Mouse (Mus musculus): ENCODE results near the gene 1700025B11Rik. TPM values are rescaled to one million over a fixed set of nuclear protein-coding genes. Genes with fewer than 3 reads are reported as not detected.
"Not testable (repeated sequence)": the region's sequence is repeated elsewhere in the genome, so short reads cannot be mapped to it uniquely, and the experiment has no call there.

1700025B11Rik gene
- polyA plus RNA-seq, 1 experiment from 2014 or later, result not detected

DNA sequence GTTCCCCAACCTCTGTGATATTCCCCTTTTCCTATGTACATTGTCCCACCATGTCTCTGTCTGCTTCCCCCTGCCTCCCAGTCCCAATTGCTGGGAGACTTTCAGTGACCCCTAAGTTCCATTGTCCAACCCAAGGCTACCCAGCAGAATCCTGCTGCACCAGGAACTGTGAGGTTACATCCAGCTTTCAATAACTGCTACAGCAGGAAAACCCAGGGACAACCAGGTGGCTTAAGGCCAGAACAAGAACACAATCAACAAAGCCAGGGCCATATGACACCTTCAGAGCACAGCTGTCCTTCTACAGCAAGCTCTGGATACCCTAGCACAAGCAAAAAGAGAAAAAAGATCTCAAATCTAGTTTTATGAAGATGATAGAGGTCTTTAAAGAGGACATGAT is 27.3 kb upstream of the 1700025B11Rik start:
- Histone ChIP-seq H3K36me3 (replicated peaks; ENCODE audit: insufficient read depth, low read length) (no peaks in the 10 kb centered on the region), H3K9ac (replicated peaks) (no peak overlapping the region), H3K4me1 (ENCODE audit: insufficient read depth) (no peaks in the 10 kb centered on the region), H3K4me2 (ENCODE audit: low read depth, low read length) (no peak overlapping the region), H3K9me3 (ENCODE audit: low read length) (no peaks in the 10 kb centered on the region), H3K4me3 (ENCODE audit: low read depth, low read length) (no peak overlapping the region), H3K27me3 (ENCODE audit: insufficient read depth, low read length) (no peaks in the 10 kb centered on the region), H3K27ac (ENCODE audit: low read depth) (no peak overlapping the region)
- no peak for DNase-seq
- no peak for ATAC-seq
- TF ChIP-seq EP300 (IDR thresholded peaks at IDR 0.05; ENCODE audit: low read depth) (no peak), CTCF (IDR thresholded peaks at IDR 0.05; ENCODE audit: low read depth) (no peak)

DNA sequence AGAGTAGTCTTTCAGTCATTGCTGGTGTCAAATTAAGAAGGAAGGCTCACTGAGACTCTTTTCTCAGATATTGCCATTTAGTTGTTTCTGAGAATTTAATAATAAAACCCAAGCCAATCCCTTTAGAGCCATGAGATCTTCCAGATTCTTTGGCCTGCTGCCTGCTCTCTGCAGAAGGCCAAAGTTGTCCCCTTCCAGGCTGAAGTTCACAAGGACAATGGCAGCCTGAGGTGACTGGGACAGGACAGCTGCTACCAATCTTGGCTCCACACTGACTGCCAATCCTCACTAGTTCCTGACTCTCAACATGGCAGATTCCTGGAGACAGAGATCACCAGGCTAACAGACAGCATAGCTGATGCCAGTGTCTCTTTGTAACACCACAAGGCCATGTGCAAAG is 25.3 kb upstream of the 1700025B11Rik start:
- Histone ChIP-seq H3K9ac (replicated peaks) (no peak overlapping the region), H3K9me3 (ENCODE audit: low read length) (no peaks in the 10 kb centered on the region), H3K4me3 (ENCODE audit: low read depth, low read length) (no peak overlapping the region), H3K27ac (ENCODE audit: low read depth) (no peak overlapping the region), H3K4me1 (ENCODE audit: insufficient read depth) (no peaks in the 10 kb centered on the region), H3K27me3 (ENCODE audit: insufficient read depth, low read length) (no peaks in the 10 kb centered on the region), H3K36me3 (replicated peaks; ENCODE audit: insufficient read depth, low read length) (no peaks in the 10 kb centered on the region), H3K4me2 (ENCODE audit: low read depth, low read length) (no peak overlapping the region)
- TF ChIP-seq CTCF (IDR thresholded peaks at IDR 0.05; ENCODE audit: low read depth) (no peak), EP300 (IDR thresholded peaks at IDR 0.05; ENCODE audit: low read depth) (no peak)
- DNase-seq, result no peak
- no peak for ATAC-seq

DNA sequence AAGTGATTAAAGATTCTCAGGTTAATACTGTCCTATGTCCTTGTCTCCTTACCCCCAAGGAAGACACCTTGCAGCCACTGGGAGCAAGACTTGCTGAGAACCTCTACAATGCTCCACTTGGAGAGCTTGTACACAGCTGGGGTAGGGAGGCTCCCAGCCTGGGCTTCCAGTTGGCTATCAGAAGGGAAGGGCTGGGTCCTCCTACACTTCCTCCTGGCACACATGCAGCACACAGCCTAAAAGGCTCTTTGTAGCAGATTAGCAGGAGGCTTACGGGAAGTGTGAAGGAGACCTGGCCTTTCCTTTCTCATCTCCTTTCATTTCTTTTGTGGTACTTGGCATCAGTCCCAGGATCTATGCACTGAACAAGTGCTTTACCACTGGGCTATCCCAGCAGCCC is 20.0 kb upstream of the 1700025B11Rik start:
- DNase-seq, result no peak
- H3K4me3 ChIP-seq (ENCODE audit: low read depth, low read length), result no peak overlapping the region
- no peak overlapping the region for H3K9ac ChIP-seq (replicated peaks)
- no peaks in the 10 kb centered on the region for H3K4me1 ChIP-seq (ENCODE audit: insufficient read depth)
- ATAC-seq, result no peak
- 45% methylated on average over 1 of the region's 1 CpGs for WGBS (ENCODE audit: insufficient replicate concordance)
- no peak overlapping the region for H3K4me2 ChIP-seq (ENCODE audit: low read depth, low read length)
- no peaks in the 10 kb centered on the region for H3K36me3 ChIP-seq (replicated peaks; ENCODE audit: insufficient read depth, low read length)
- no peaks in the 10 kb centered on the region for H3K9me3 ChIP-seq (ENCODE audit: low read length)
- TF ChIP-seq CTCF (IDR thresholded peaks at IDR 0.05; ENCODE audit: low read depth) (no peak), EP300 (IDR thresholded peaks at IDR 0.05; ENCODE audit: low read depth) (no peak)
- H3K27ac ChIP-seq (ENCODE audit: low read depth), result no peak overlapping the region
- H3K27me3 ChIP-seq (ENCODE audit: insufficient read depth, low read length), result no peaks in the 10 kb centered on the region

DNA sequence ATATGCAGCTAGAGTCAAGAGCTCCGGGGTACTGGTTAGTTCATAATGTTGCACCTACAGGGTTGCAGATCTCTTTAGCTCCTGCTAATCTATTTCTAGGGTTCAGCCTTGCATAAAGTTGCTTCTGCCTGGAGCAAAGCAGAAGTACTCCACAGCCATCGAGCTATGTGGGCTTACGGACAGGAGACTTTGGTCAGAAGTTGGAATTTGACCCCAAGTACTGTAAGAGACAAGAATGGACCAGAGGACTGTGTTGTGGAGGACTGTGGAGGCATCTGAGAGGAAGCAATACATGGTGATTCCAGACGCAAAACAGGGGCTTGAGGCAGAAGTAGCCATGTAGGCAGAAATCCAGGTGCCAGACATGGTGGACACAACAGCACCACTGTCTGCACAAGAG is 17.6 kb upstream of the 1700025B11Rik start:
- Histone ChIP-seq H3K4me1 (ENCODE audit: insufficient read depth) (no peaks in the 10 kb centered on the region), H3K4me2 (ENCODE audit: low read depth, low read length) (no peak overlapping the region), H3K27ac (ENCODE audit: low read depth) (no peak overlapping the region), H3K9ac (replicated peaks) (no peak overlapping the region), H3K36me3 (replicated peaks; ENCODE audit: insufficient read depth, low read length) (no peaks in the 10 kb centered on the region), H3K27me3 (ENCODE audit: insufficient read depth, low read length) (no peaks in the 10 kb centered on the region), H3K4me3 (ENCODE audit: low read depth, low read length) (no peak overlapping the region), H3K9me3 (ENCODE audit: low read length) (no peaks in the 10 kb centered on the region)
- DNase-seq (no peak), ATAC-seq (no peak)
- 75% methylated on average over 4 of the region's 4 CpGs for WGBS (ENCODE audit: insufficient replicate concordance)
- TF ChIP-seq EP300 (IDR thresholded peaks at IDR 0.05; ENCODE audit: low read depth), result no peak
- TF ChIP-seq CTCF (IDR thresholded peaks at IDR 0.05; ENCODE audit: low read depth), result no peak

DNA sequence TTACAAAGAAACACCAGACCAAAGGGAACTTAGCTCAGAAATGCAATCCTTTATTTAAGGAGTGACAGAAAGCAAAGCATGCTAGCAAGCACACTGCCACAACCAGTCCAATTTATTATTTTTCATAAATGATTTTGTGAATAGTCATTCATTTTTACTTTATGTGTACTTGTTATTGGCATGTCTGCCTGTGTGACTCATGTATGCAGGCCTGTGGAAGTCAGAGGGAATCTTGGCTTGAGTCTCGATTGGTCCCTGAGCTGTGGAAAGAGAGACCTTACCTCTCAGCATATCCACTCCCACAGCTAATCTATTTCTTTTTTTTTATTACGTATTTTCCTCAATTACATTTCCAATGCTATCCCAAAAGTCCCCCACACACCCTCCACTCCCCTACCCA is 17.1 kb upstream of the 1700025B11Rik start:
- no peak for ATAC-seq
- TF ChIP-seq CTCF (IDR thresholded peaks at IDR 0.05; ENCODE audit: low read depth), result no peak
- no peak for TF ChIP-seq EP300 (IDR thresholded peaks at IDR 0.05; ENCODE audit: low read depth)
- H3K4me2 ChIP-seq (ENCODE audit: low read depth, low read length), result no peak overlapping the region

DNA sequence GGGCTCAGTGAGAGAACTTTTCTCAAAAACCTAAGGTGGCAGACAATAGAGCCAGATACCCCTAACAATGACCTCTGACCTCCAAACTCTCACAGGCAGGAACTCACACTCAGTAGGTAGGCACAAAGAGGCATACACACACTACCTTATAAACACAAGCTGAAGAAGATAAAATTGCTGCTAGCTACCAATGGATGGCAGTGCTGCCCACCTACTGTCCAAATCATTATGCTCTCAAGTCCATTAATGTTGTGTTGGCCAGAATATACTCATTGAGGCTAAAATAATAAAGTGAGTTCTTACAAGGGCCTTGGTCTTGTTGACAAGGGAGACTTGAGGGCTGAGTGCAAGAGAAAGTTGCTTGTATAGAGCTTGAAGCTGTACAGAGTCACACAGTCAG is 1.5 kb upstream of the 1700025B11Rik start:
- no peak overlapping the region for H3K9ac ChIP-seq (replicated peaks)
- H3K4me3 ChIP-seq (ENCODE audit: low read depth, low read length), result no peak overlapping the region

More for the DNA sequence above, 17.1 kb upstream of the 1700025B11Rik start:
- H3K27ac ChIP-seq (ENCODE audit: low read depth), result no peak overlapping the region
- WGBS (ENCODE audit: insufficient replicate concordance), result 82% methylated on average over 2 of the region's 2 CpGs
- H3K9ac ChIP-seq (replicated peaks), result no peak overlapping the region
- no peaks in the 10 kb centered on the region for H3K9me3 ChIP-seq (ENCODE audit: low read length)
- no peaks in the 10 kb centered on the region for H3K27me3 ChIP-seq (ENCODE audit: insufficient read depth, low read length)
- H3K4me1 ChIP-seq (ENCODE audit: insufficient read depth), result no peaks in the 10 kb centered on the region
- no peak for DNase-seq
- H3K4me3 ChIP-seq (ENCODE audit: low read depth, low read length), result no peak overlapping the region
- no peaks in the 10 kb centered on the region for H3K36me3 ChIP-seq (replicated peaks; ENCODE audit: insufficient read depth, low read length)

DNA sequence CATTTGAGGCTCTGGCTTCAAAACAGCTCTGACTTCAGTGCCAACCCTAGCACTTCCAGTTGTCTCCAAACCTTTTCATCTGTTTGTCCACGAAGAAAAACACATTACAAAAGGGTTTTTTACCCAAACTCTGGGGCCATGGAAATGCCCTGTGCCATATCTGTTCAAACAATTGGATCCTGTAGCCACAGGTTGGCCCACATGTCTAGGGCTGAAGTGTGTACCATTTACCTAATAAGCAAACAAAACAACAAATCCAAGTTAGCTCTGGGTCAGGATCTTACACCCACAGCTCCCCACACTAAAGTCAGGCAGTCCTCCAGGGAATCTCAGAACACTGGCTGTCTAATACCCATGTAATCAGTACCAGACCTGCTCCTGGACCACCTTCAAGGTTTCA is 22.5 kb downstream of the 1700025B11Rik start:
- not testable (repeated sequence) for H3K9ac ChIP-seq (replicated peaks); H3K27ac ChIP-seq (ENCODE audit: low read depth); H3K36me3 ChIP-seq (replicated peaks; ENCODE audit: insufficient read depth, low read length); H3K27me3 ChIP-seq (ENCODE audit: insufficient read depth, low read length); H3K4me1 ChIP-seq (ENCODE audit: insufficient read depth); H3K9me3 ChIP-seq (ENCODE audit: low read length); H3K4me2 ChIP-seq (ENCODE audit: low read depth, low read length); H3K4me3 ChIP-seq (ENCODE audit: low read depth, low read length); DNase-seq
- WGBS (ENCODE audit: insufficient replicate concordance), result 14% methylated on average over 1 of the region's 1 CpGs
- ATAC-seq, result 0 out of 2 replicates have a peak, but pooled peaks have one; percentile 8

More for the DNA sequence above, 1.5 kb upstream of the 1700025B11Rik start:
- Histone ChIP-seq H3K27ac (ENCODE audit: low read depth) (no peak overlapping the region), H3K36me3 (replicated peaks; ENCODE audit: insufficient read depth, low read length) (no peaks in the 10 kb centered on the region), H3K9me3 (ENCODE audit: low read length) (no peaks in the 10 kb centered on the region), H3K4me2 (ENCODE audit: low read depth, low read length) (no peak overlapping the region), H3K4me1 (ENCODE audit: insufficient read depth) (no peaks in the 10 kb centered on the region), H3K27me3 (ENCODE audit: insufficient read depth, low read length) (no peaks in the 10 kb centered on the region)
- TF ChIP-seq CTCF (IDR thresholded peaks at IDR 0.05; ENCODE audit: low read depth) (peak; percentile 28; the same call in 1 of the 2 replicates), EP300 (IDR thresholded peaks at IDR 0.05; ENCODE audit: low read depth) (no peak)
- ATAC-seq (no peak), DNase-seq (no peak)
